In the genomic region with DNA sequence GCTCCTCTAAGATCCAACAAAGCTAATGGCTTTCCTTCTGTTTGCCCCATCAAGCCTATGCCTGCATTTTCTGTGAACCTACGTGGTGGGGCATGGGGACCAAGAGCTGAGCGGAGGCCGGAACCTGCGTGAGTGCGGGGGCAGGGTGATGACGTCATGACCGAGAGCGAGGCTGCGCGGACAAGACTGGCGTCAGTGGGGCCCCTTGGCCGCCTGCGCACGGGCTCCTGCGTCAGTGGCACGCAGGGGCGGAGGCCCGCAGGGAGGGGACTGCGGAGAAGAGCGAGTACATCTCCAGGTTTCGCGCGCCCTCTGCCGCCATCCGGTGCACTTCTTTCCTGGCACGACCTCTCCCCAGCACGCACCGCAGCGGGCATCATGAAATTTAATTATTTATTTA, we compare ENCODE assay signal across 8 mouse cellular contexts. TPM values are rescaled to one million over a fixed set of nuclear protein-coding genes. Genes with fewer than 3 reads are reported as not detected.
DNase-seq lines count a peak whose midpoint lies in the region; ATAC-seq and TF ChIP-seq lines count a peak whose summit lies in the region.

No protein-coding gene starts in this region.

- H3K4me3 ChIP-seq in bone marrow, adult 2 months (replicated peaks; ENCODE audit: control insufficient read depth, low read depth, low read length), result peak overlapping the region; percentile 47
- peak overlapping the region; percentile 76 for H3K4me3 ChIP-seq in embryonic facial prominence, embryonic 14.5 days (ENCODE audit: low read depth, low read length)
- peak overlapping the region; percentile 83 for H3K4me3 ChIP-seq in limb, embryonic 14.5 days (replicated peaks; ENCODE audit: low read length)
- H3K4me3 ChIP-seq in midbrain, embryonic 16.5 days (ENCODE audit: low read depth, low read length), result peak overlapping the region; percentile 81
- peak overlapping the region; percentile 50; the same call in 1 of the 2 replicates for H3K4me3 ChIP-seq in spleen, adult 2 months (ENCODE audit: extremely low read depth, insufficient read depth, insufficient read length)

- peak overlapping the region; percentile 52 for H3K9ac ChIP-seq in embryonic facial prominence, embryonic 14.5 days (ENCODE audit: low read depth, low read length)
- peak overlapping the region; percentile 28; the same call in 1 of the 2 replicates for H3K9ac ChIP-seq in limb, embryonic 14.5 days (ENCODE audit: low read depth, low read length, severe bottlenecking)
- peak overlapping the region; percentile 36; the same call in 1 of the 2 replicates for H3K9ac ChIP-seq in midbrain, embryonic 16.5 days (ENCODE audit: low read depth, low read length)

- ATAC-seq in embryonic facial prominence, embryonic 14.5 days (ENCODE audit: low read depth), result peak; percentile 71
- peak; percentile 72 for ATAC-seq in limb, embryonic 14.5 days (ENCODE audit: low FRiP score, low read depth)
- peak; percentile 55 for ATAC-seq in midbrain, embryonic 16.5 days

- H3K4me2 ChIP-seq in embryonic facial prominence, embryonic 14.5 days (ENCODE audit: low read depth, low read length), result peak overlapping the region; percentile 86
- H3K4me2 ChIP-seq in limb, embryonic 14.5 days (replicated peaks; ENCODE audit: low read depth, low read length, severe bottlenecking), result peak overlapping the region; percentile 92
- H3K4me2 ChIP-seq in midbrain, embryonic 16.5 days (ENCODE audit: low read length), result peak overlapping the region; percentile 97

- peak; percentile 48; the same call in 1 of the 2 replicates for TF ChIP-seq POLR2A in bone marrow, adult 2 months (IDR thresholded peaks at IDR 0.05; ENCODE audit: borderline replicate concordance, control insufficient read depth, low read depth, low read length)
- TF ChIP-seq POLR2A in limb, embryonic 14.5 days (IDR thresholded peaks at IDR 0.05; ENCODE audit: borderline replicate concordance, extremely low read depth, insufficient read depth, insufficient read length), result no peak
- no peak; the same call in 1 of the 2 replicates for TF ChIP-seq POLR2A in spleen, adult 2 months (IDR thresholded peaks at IDR 0.05; ENCODE audit: low read depth, low read length)

- H3K27ac ChIP-seq in bone marrow, adult 2 months (ENCODE audit: control insufficient read depth, insufficient read depth, low read depth, low read length, poor library complexity), result peak overlapping the region; percentile 43
- H3K27ac ChIP-seq in embryonic facial prominence, embryonic 14.5 days (replicated peaks; ENCODE audit: low read depth, low read length), result peak overlapping the region; percentile 84
- H3K27ac ChIP-seq in limb, embryonic 14.5 days (replicated peaks; ENCODE audit: low read depth, low read length), result peak overlapping the region; percentile 56
- peak overlapping the region; percentile 85 for H3K27ac ChIP-seq in midbrain, embryonic 16.5 days (ENCODE audit: low read length)
- H3K27ac ChIP-seq in spleen, adult 2 months (ENCODE audit: insufficient read depth, low read length), result peak overlapping the region; percentile 85

- peak; percentile 99 for DNase-seq in A20 (ENCODE audit: low read depth, low spot score)
- peak; percentile 97 for DNase-seq in embryonic facial prominence, embryonic 14.5 days (ENCODE audit: low spot score)
- DNase-seq in heart, adult 8-10 months (ENCODE audit: low spot score), result peak; percentile 94
- peak; percentile 97 for DNase-seq in kidney, adult 9 months
- peak; percentile 91 for DNase-seq in limb, embryonic 14.5 days (ENCODE audit: low spot score)
- peak; percentile 96 to 98 for DNase-seq in spleen, adult 2 months (ENCODE audit: low read depth in 1 of 2, low spot score in 2 of 2)

- H3K27me3 ChIP-seq in embryonic facial prominence, embryonic 14.5 days (replicated peaks; ENCODE audit: control insufficient read depth, insufficient read depth, low read length), result peaks cover 17% of the 10 kb centered on the region
- peaks cover 10% of the 10 kb centered on the region for H3K27me3 ChIP-seq in limb, embryonic 14.5 days (ENCODE audit: control insufficient read depth, insufficient read depth, low read length)
- no peaks in the 10 kb centered on the region for H3K27me3 ChIP-seq in midbrain, embryonic 16.5 days (ENCODE audit: control insufficient read depth, insufficient read depth, low read depth, low read length)
- H3K27me3 ChIP-seq in spleen, adult 2 months (ENCODE audit: control insufficient read depth, insufficient read depth, low read length), result peaks cover 10% of the 10 kb centered on the region; the same call in 1 of the 2 replicates

- peak; percentile 83 for TF ChIP-seq CTCF in bone marrow, adult 2 months (IDR thresholded peaks at IDR 0.05; ENCODE audit: control insufficient read depth, insufficient read depth, low read length)
- peak; percentile 68; the same call in 1 of the 2 replicates for TF ChIP-seq CTCF in spleen, adult 2 months (IDR thresholded peaks at IDR 0.05; ENCODE audit: extremely low read depth, insufficient read depth, insufficient read length, insufficient replicate concordance)

- H3K9me3 ChIP-seq in embryonic facial prominence, embryonic 14.5 days (ENCODE audit: control insufficient read depth, low read length), result no peaks in the 10 kb centered on the region
- H3K9me3 ChIP-seq in limb, embryonic 14.5 days (ENCODE audit: control insufficient read depth, low read length), result no peaks in the 10 kb centered on the region
- H3K9me3 ChIP-seq in midbrain, embryonic 16.5 days (replicated peaks; ENCODE audit: control insufficient read depth, low read length, poor library complexity, severe bottlenecking), result no peaks in the 10 kb centered on the region

- H3K36me3 ChIP-seq in embryonic facial prominence, embryonic 14.5 days (ENCODE audit: control insufficient read depth, insufficient read depth, low read length), result peaks cover 28% of the 10 kb centered on the region
- peaks cover 31% of the 10 kb centered on the region for H3K36me3 ChIP-seq in limb, embryonic 14.5 days (ENCODE audit: control insufficient read depth, insufficient read depth, low read length)
- peaks cover 12% of the 10 kb centered on the region; the same call in 1 of the 2 replicates for H3K36me3 ChIP-seq in midbrain, embryonic 16.5 days (ENCODE audit: control insufficient read depth, insufficient read depth, low read length)
- peaks cover 12% of the 10 kb centered on the region for H3K36me3 ChIP-seq in spleen, adult 2 months (ENCODE audit: control insufficient read depth, insufficient read depth, low read length)

- WGBS in bone marrow, adult 2 months, result under 1% methylated on average over 29 of the region's 29 CpGs
- 0% methylated on average over 28 of the region's 29 CpGs for WGBS in embryonic facial prominence, embryonic 14.5 days
- WGBS in limb, embryonic 14.5 days, result 0% methylated on average over 29 of the region's 29 CpGs
- WGBS in midbrain, embryonic 16.5 days, result under 1% methylated on average over 28 of the region's 29 CpGs
- WGBS in spleen, adult 2 months, result under 1% methylated on average over 29 of the region's 29 CpGs

- H3K4me1 ChIP-seq in bone marrow, adult 2 months (ENCODE audit: control insufficient read depth, insufficient read depth, low read length), result peaks cover 6% of the 10 kb centered on the region; the same call in 1 of the 2 replicates
- H3K4me1 ChIP-seq in embryonic facial prominence, embryonic 14.5 days (ENCODE audit: control insufficient read depth, insufficient read depth, low read length), result peaks cover 23% of the 10 kb centered on the region
- H3K4me1 ChIP-seq in limb, embryonic 14.5 days (ENCODE audit: control insufficient read depth, insufficient read depth, low read length), result peaks cover 29% of the 10 kb centered on the region
- peaks cover 30% of the 10 kb centered on the region for H3K4me1 ChIP-seq in midbrain, embryonic 16.5 days (ENCODE audit: control insufficient read depth, insufficient read depth, low read length)
- peaks cover 19% of the 10 kb centered on the region for H3K4me1 ChIP-seq in spleen, adult 2 months (ENCODE audit: control insufficient read depth, insufficient read depth, insufficient read length)

RNA-seq across cellular contexts. Expression of gene Cbarp, which starts 0.6 kb away (rescaled TPM):
- 3.4 and 3.7 TPM in 2 replicates for polyA plus RNA-seq in bone marrow, adult 2 months (2011; ENCODE audit: insufficient read depth, insufficient read length, low replicate concordance, missing spikeins)
- 7.3 and 9.0 TPM in 2 replicates for polyA plus RNA-seq in embryonic facial prominence, embryonic 14.5 days (2014; fragmentation: Nextera tagmentation; extraction: Ambion mirVana)
- total RNA-seq in heart, adult 8-10 months (2022), result 1 to 10 TPM; 3.8 to 6.1 (median 4.6) TPM
- polyA plus RNA-seq in limb, embryonic 14.5 days (2012; rRNA removed), result 28.9 and 36.0 TPM in 2 replicates
- 7.5 and 9.3 TPM in 2 replicates for polyA plus RNA-seq in limb, embryonic 14.5 days (2014; fragmentation: Nextera tagmentation; extraction: Ambion mirVana)
- 70.3 and 81.6 TPM in 2 replicates for polyA plus RNA-seq in midbrain, embryonic 16.5 days (2015; fragmentation: Nextera tagmentation; extraction: Ambion mirVana)
- polyA plus RNA-seq in spleen, adult 2 months (2012; rRNA removed), result 11.9 and 13.4 TPM in 2 replicates

RNA-seq across cellular contexts. Expression of gene Atp5d, which starts 2.8 kb away (rescaled TPM):
- 131 and 178 TPM in 2 replicates for polyA plus RNA-seq in bone marrow, adult 2 months (2011; ENCODE audit: insufficient read depth, insufficient read length, low replicate concordance, missing spikeins)
- 474 and 475 TPM in 2 replicates for polyA plus RNA-seq in embryonic facial prominence, embryonic 14.5 days (2014; fragmentation: Nextera tagmentation; extraction: Ambion mirVana)
- total RNA-seq in heart, adult 8-10 months (2022), result 1,000 to 10,000 TPM; 1,050 to 1,135 (median 1,101) TPM
- polyA plus RNA-seq in limb, embryonic 14.5 days (2012; rRNA removed), result 449 and 577 TPM in 2 replicates
- 477 TPM in 2 replicates for polyA plus RNA-seq in limb, embryonic 14.5 days (2014; fragmentation: Nextera tagmentation; extraction: Ambion mirVana)
- 433 and 454 TPM in 2 replicates for polyA plus RNA-seq in midbrain, embryonic 16.5 days (2015; fragmentation: Nextera tagmentation; extraction: Ambion mirVana)
- polyA plus RNA-seq in spleen, adult 2 months (2012; rRNA removed), result 592 and 782 TPM in 2 replicates

RNA-seq across cellular contexts. Expression of gene Midn, which starts 6.8 kb away (rescaled TPM):
- polyA plus RNA-seq in bone marrow, adult 2 months (2011; ENCODE audit: insufficient read depth, insufficient read length, low replicate concordance, missing spikeins), result 36.0 and 53.2 TPM in 2 replicates
- polyA plus RNA-seq in embryonic facial prominence, embryonic 14.5 days (2014; fragmentation: Nextera tagmentation; extraction: Ambion mirVana), result 34.2 and 37.0 TPM in 2 replicates
- total RNA-seq in heart, adult 8-10 months (2022), result 100 to 1,000 TPM in 1 of 4 experiments, 10 to 100 TPM in 3; 83.9 to 111 (median 91.0) TPM
- 108 and 161 TPM in 2 replicates for polyA plus RNA-seq in limb, embryonic 14.5 days (2012; rRNA removed)
- polyA plus RNA-seq in limb, embryonic 14.5 days (2014; fragmentation: Nextera tagmentation; extraction: Ambion mirVana), result 33.4 and 39.6 TPM in 2 replicates
- polyA plus RNA-seq in midbrain, embryonic 16.5 days (2015; fragmentation: Nextera tagmentation; extraction: Ambion mirVana), result 15.5 and 21.1 TPM in 2 replicates
- polyA plus RNA-seq in spleen, adult 2 months (2012; rRNA removed), result 128 and 157 TPM in 2 replicates

RNA-seq across cellular contexts. Expression of gene Cirbp, which starts 24.5 kb away (rescaled TPM):
- 200 and 277 TPM in 2 replicates for polyA plus RNA-seq in bone marrow, adult 2 months (2011; ENCODE audit: insufficient read depth, insufficient read length, low replicate concordance, missing spikeins)
- 59.7 and 88.3 TPM in 2 replicates for polyA plus RNA-seq in embryonic facial prominence, embryonic 14.5 days (2014; fragmentation: Nextera tagmentation; extraction: Ambion mirVana)
- 10 to 100 TPM; 34.7 to 69.7 (median 51.6) TPM for total RNA-seq in heart, adult 8-10 months (2022)
- polyA plus RNA-seq in limb, embryonic 14.5 days (2012; rRNA removed), result 286 and 289 TPM in 2 replicates
- polyA plus RNA-seq in limb, embryonic 14.5 days (2014; fragmentation: Nextera tagmentation; extraction: Ambion mirVana), result 101 and 106 TPM in 2 replicates
- 380 and 398 TPM in 2 replicates for polyA plus RNA-seq in midbrain, embryonic 16.5 days (2015; fragmentation: Nextera tagmentation; extraction: Ambion mirVana)
- 144 and 151 TPM in 2 replicates for polyA plus RNA-seq in spleen, adult 2 months (2012; rRNA removed)

RNA-seq across cellular contexts. Expression of gene Stk11, which starts 25.6 kb away (rescaled TPM):
- 197 and 344 TPM in 2 replicates for polyA plus RNA-seq in bone marrow, adult 2 months (2011; ENCODE audit: insufficient read depth, insufficient read length, low replicate concordance, missing spikeins)
- polyA plus RNA-seq in embryonic facial prominence, embryonic 14.5 days (2014; fragmentation: Nextera tagmentation; extraction: Ambion mirVana), result 32.6 and 32.7 TPM in 2 replicates
- total RNA-seq in heart, adult 8-10 months (2022), result 100 to 1,000 TPM; 148 to 176 (median 153) TPM
- polyA plus RNA-seq in limb, embryonic 14.5 days (2012; rRNA removed), result 133 and 147 TPM in 2 replicates
- 30.1 and 32.4 TPM in 2 replicates for polyA plus RNA-seq in limb, embryonic 14.5 days (2014; fragmentation: Nextera tagmentation; extraction: Ambion mirVana)
- 14.2 and 15.4 TPM in 2 replicates for polyA plus RNA-seq in midbrain, embryonic 16.5 days (2015; fragmentation: Nextera tagmentation; extraction: Ambion mirVana)
- 120 and 144 TPM in 2 replicates for polyA plus RNA-seq in spleen, adult 2 months (2012; rRNA removed)

Comparison
In these comparisons a context has a peak if more than half of its experiments do, and no peak if none do; other contexts are left out.
1. Peak in every context shown above with its lines: DNase-seq, ATAC-seq, H3K4me3 ChIP-seq and H3K27ac ChIP-seq.